Comparison of ENCODE assay signal across 13 mouse cellular contexts in genomic region chr4:82250355-82250659, GRCm38 (mm10).
DNase-seq lines count a peak whose midpoint lies in the region; ATAC-seq and TF ChIP-seq lines count a peak whose summit lies in the region.
"Had no signal": no experiment of that assay in that cellular context is flagged by ENCODE, and none has a peak within 500 bp of the region (broad histone marks: within the 10 kb centered on the region; RNA-seq: fewer than 3 reads in every experiment).

No protein-coding gene starts in this region.

- TF ChIP-seq POLR2A in heart, adult 2 months (IDR thresholded peaks at IDR 0.05; ENCODE audit: insufficient read depth, low read depth, low read length) = no peak

- H3K79me2 ChIP-seq in heart, adult 2 months (replicated peaks; ENCODE audit: control insufficient read depth, insufficient read depth, low read length) = no peaks in the 10 kb centered on the region

- TF ChIP-seq EP300 in heart, adult 2 months (IDR thresholded peaks at IDR 0.05; ENCODE audit: insufficient read depth, low read depth, low read length) = no peak

- H3K9me3 ChIP-seq in heart, embryonic 12.5 days (replicated peaks) = no peaks in the 10 kb centered on the region
- H3K9me3 ChIP-seq in kidney, postnatal 0 days (replicated peaks; ENCODE audit: low read length) = no peaks in the 10 kb centered on the region
- H3K9me3 ChIP-seq in limb, embryonic 12.5 days = no peaks in the 10 kb centered on the region
- H3K9me3 ChIP-seq: forebrain, embryonic 10.5 days had no signal

- H3K4me2 ChIP-seq in heart, embryonic 12.5 days = no peak overlapping the region
- H3K4me2 ChIP-seq in kidney, postnatal 0 days (ENCODE audit: low read length) = no peak overlapping the region
- no peak overlapping the region for H3K4me2 ChIP-seq in limb, embryonic 12.5 days

- no peak overlapping the region for H3K9ac ChIP-seq in heart, embryonic 12.5 days
- no peak overlapping the region for H3K9ac ChIP-seq in heart, adult 2 months (ENCODE audit: low read depth, low read length)
- H3K9ac ChIP-seq in kidney, postnatal 0 days (ENCODE audit: low read depth, low read length) = no peak overlapping the region
- H3K9ac ChIP-seq in limb, embryonic 12.5 days (replicated peaks) = no peak overlapping the region

- no peak overlapping the region for H3K4me3 ChIP-seq in heart, embryonic 12.5 days
- H3K4me3 ChIP-seq in heart, adult 2 months = no peak overlapping the region
- no peak overlapping the region for H3K4me3 ChIP-seq in kidney, postnatal 0 days (replicated peaks; ENCODE audit: low read depth, low read length)
- H3K4me3 ChIP-seq in limb, embryonic 12.5 days (replicated peaks) = no peak overlapping the region
- H3K4me3 ChIP-seq: forebrain, embryonic 10.5 days had no signal

- WGBS in heart, embryonic 12.5 days = 23% methylated on average over 5 of the region's 5 CpGs
- WGBS in heart, adult 2 months = 34% methylated on average over 5 of the region's 5 CpGs
- 29% methylated on average over 5 of the region's 5 CpGs for WGBS in kidney, postnatal 0 days
- 38% methylated on average over 5 of the region's 5 CpGs for WGBS in limb, embryonic 12.5 days

- TF ChIP-seq CTCF in heart, adult 2 months (IDR thresholded peaks at IDR 0.05) = no peak
- no peak for TF ChIP-seq CTCF in kidney, postnatal 0 days (IDR thresholded peaks at IDR 0.05; ENCODE audit: low read depth)

- DNase-seq in heart, adult 2 months = no peak
- peak; percentile 56 for DNase-seq in kidney, postnatal 0 days (ENCODE audit: low spot score)
- no peak for DNase-seq in kidney, postnatal 36 days
- peak; percentile 60 for DNase-seq in adipocyte (ENCODE audit: low spot score)
- DNase-seq in retina, postnatal 1 day = no peak
- DNase-seq: B cell, adult 2 months; cerebellum, postnatal 14 days; heart, postnatal 4 days; left cerebral cortex, postnatal 4 days had no signal

- H3K36me3 ChIP-seq in heart, embryonic 12.5 days = no peaks in the 10 kb centered on the region
- H3K36me3 ChIP-seq in heart, adult 2 months (ENCODE audit: control insufficient read depth, insufficient read depth, low read length) = peaks cover 2% of the 10 kb centered on the region
- no peaks in the 10 kb centered on the region for H3K36me3 ChIP-seq in kidney, postnatal 0 days (ENCODE audit: insufficient read depth, low read length)
- H3K36me3 ChIP-seq in limb, embryonic 12.5 days = no peaks in the 10 kb centered on the region
- H3K36me3 ChIP-seq: forebrain, embryonic 10.5 days had no signal

- intact Hi-C loops in heart, adult 2 months (cut with DNase I) = no loop called here

- peaks cover 29% of the 10 kb centered on the region for H3K4me1 ChIP-seq in heart, embryonic 12.5 days (replicated peaks)
- peaks cover 6% of the 10 kb centered on the region for H3K4me1 ChIP-seq in heart, adult 2 months (ENCODE audit: control insufficient read depth, insufficient read depth, low read length)
- H3K4me1 ChIP-seq in kidney, postnatal 0 days (replicated peaks; ENCODE audit: insufficient read depth, low read length) = no peaks in the 10 kb centered on the region
- peaks cover 24% of the 10 kb centered on the region for H3K4me1 ChIP-seq in limb, embryonic 12.5 days (replicated peaks)
- H3K4me1 ChIP-seq: forebrain, embryonic 10.5 days had no signal

- H3K27me3 ChIP-seq in heart, embryonic 12.5 days (replicated peaks) = no peaks in the 10 kb centered on the region
- no peaks in the 10 kb centered on the region for H3K27me3 ChIP-seq in heart, adult 2 months (ENCODE audit: control insufficient read depth, insufficient read depth, low read length)
- no peaks in the 10 kb centered on the region for H3K27me3 ChIP-seq in kidney, postnatal 0 days (ENCODE audit: insufficient read depth, low read length)
- H3K27me3 ChIP-seq in limb, embryonic 12.5 days = no peaks in the 10 kb centered on the region

- ATAC-seq in heart, embryonic 12.5 days (ENCODE audit: insufficient number of reproducible peaks, low FRiP score) = no peak
- no peak for ATAC-seq in kidney, postnatal 0 days (replicated peaks; ENCODE audit: low FRiP score, low read depth)
- ATAC-seq in limb, embryonic 12.5 days (ENCODE audit: insufficient number of reproducible peaks, insufficient read depth, low FRiP score, low TSS enrichment, low read depth) = peak; percentile 73; the same call in 1 of the 2 replicates
- ATAC-seq in erythroid progenitor cell, adult 5-6 weeks (replicated peaks; ENCODE audit: low FRiP score, poor library complexity, severe bottlenecking) = no peak

- peak overlapping the region; percentile 27 for H3K27ac ChIP-seq in heart, embryonic 12.5 days (ENCODE audit: poor library complexity, severe bottlenecking)
- no peak overlapping the region for H3K27ac ChIP-seq in heart, adult 2 months
- 0 out of 2 replicates have a peak overlapping the region, but pooled peaks have one; percentile 65 for H3K27ac ChIP-seq in kidney, postnatal 0 days
- H3K27ac ChIP-seq in limb, embryonic 12.5 days = peak overlapping the region; percentile 87
- H3K27ac ChIP-seq: forebrain, embryonic 10.5 days had no signal

Comparison
In these comparisons a context has a peak if more than half of its experiments do, and no peak if none do; other contexts are left out.
1. DNase-seq: peak in kidney, postnatal 0 days (single experiment) and adipocyte (single experiment); none in heart, adult 2 months (0 of 2), kidney, postnatal 36 days (0 of 2) and retina, postnatal 1 day (single experiment).